Mouse (Mus musculus) urinary bladder, postnatal 10 days (tissue): ENCODE results near the gene B4galt1.

ENCODE experiments used
- DNase-seq: peaks from one replicate; pipeline ENCODE4 v3.0.0; 2022; ENCODE audit warnings: low spot score

B4galt1 gene

GRCm38 (mm10) chr4:40840448-40840847 is 13.4 kb downstream of the B4galt1 start:
- DNase-seq, result no peak

GRCm38 (mm10) chr4:40839251-40839650 is 14.6 kb downstream of the B4galt1 start:
- DNase-seq, result no peak

GRCm38 (mm10) chr4:40837451-40838285 is 16.1 kb downstream of the B4galt1 start:
- DNase-seq, result no peak

GRCm38 (mm10) chr4:40837008-40837407 is 16.8 kb downstream of the B4galt1 start:
- DNase-seq, result no peak

DNA sequence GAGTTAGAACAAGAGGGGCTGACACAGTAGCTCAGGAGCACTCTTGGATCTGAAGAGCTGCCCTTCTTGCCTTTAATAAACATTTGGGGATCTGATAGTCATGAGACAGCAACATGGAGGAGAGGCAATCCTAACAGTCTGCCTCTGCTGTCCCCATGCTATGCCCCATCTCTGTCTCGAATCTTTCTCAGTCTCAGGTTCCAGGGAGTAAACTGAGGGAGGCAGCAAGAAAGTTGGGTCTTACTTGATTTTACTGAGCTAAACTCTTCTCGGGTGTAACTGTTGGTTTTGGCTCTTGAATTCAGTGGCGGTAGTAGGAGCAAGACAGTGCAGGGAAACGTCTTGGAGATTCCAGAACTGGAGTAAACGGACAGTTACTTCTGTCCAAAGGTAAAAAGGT is 18.9 kb downstream of the B4galt1 start:
- no peak for DNase-seq

DNA sequence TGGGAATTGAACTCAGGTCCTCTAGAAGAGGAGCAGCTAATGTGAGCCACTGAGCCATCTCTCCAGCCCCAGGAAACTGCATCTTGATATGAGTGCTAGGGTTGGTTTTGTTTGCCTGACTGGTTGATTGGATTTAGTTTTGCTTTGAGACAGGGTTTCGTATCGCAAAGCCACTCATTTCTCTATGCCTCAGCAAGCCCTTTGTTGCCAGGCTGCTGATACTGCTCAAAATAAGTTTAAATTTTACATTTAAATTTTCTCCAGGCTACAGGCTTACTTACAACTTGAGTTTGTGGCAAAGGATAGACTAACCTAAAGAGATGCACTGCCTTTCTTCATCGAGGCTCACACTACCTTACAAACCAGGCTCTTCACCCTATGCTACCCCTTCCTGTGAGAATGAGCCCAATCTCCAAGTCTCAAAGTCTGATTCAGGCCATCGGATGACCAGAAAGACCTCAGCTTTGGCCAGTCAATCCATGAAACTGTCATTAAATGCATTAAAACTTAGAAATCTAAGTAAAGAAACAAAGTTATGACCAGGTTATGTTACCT is 19.5 kb downstream of the B4galt1 start:
- no peak for DNase-seq

DNA sequence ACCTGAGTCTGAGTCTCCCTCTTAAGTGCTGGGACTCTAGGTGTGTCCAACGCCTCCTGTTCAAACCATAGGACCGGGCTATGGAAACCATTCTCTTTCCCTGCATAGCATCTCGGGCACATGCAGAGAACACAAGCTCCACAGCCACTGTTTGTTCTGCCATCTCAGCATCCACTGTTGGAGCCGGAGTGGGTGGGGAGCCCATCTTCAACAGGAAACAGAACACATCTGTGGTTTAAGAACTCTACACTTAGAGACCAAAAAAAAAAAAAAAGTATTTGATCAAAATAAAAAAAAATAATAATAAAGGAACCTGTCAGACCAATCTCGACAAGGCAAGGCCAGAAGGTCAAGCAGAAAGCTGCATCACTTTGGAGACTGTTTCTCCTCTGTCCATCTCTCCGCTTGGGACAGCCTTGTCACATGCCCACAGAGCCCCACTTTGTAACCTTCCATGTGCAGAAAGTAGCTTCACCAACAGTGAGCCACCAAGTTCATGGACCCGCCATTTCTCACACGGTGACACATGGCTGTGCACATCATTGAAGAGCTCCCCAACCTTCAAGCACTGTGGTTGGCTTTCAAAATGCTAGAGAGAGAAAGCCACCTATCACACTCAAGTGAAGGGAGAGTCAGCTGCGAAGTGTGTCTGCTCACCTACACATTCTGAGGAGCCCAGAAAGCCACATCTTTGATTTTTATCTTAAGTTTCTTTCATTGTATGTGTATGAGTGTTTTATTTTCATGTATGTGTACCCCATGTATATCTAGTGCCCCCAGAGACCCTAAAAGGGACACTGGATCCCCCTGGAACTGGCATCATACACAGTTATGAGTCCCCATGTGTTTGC is 20.2 kb downstream of the B4galt1 start:
- DNase-seq, result no peak

- DNase-seq, result no peak
Measured at GRCm38 (mm10) chr4:40830530-40830929, 23.3 kb downstream of the B4galt1 start.

DNA sequence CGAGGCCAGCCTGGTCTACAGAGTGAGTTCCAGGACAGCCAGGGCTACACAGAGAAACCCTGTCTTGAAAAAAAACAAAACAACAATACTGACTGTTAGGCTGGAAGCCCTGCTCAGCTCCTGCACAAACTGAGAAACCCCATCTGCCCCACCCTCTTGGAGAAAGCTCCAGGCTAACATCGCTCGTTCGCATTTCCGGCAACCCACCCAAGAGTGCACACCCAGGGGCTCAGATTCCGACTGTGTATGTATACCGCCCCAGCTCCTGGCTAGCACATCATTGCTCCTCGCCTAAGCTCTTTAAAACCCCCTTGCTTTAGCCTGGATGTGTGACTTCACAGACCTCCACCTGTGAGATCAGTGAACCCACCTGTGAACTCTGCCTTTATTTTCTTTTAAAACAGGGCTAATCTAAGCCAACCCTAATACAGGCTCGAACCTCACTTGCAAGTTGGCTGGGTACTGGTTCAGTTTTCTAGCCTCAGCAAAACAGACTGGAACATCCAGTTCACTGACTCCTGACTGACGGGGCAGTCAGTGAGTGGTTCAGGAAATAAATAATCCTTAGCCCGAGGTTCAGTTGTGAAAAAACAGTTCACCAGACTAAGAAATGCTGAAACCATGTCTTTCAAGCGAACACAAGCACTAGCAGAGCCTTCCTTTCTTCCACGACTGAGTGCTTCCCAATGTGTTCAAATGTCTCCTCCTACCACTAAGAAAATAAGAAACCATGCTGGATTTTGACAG is 24.0 kb downstream of the B4galt1 start:
- no peak for DNase-seq

DNA sequence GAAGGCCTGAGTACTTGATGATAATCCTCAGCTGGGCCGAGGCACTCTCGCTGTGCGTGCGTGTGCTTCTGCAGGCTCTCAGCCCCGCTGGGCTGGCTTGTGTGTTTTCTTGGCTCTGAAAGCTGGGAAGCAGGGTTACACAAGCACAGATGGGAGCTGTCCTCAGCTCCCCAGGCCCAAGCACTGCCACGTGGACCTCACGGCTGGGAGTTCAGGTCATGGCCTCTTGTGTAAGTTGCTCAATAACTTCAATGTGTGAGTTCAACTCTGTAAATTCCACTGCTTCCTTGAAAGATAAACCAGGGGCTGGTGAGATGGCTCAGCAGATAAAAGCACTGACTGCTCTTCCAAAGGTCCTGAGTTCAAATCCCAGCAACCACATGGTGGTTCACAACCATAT is 24.9 kb downstream of the B4galt1 start:
- DNase-seq, result no peak

DNA sequence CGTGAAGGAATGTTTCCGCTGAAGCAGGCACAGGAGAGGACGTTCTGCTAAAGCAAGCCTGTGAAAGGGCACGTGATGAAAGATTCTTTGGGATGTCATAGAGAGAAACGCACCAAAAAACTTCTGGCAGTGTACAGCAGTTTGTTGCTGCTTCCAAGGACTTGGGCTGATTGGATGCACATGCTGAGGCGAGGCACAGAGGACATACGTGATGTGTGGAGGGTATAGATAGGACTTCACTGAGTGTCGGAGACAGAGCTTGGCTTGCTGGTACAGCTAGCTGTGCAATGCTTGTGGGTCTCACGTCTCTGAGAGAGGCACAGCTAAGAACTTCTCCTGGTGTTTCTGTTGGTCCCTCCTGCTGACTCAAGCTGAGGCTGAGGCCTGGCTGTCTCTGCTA is 25.9 kb downstream of the B4galt1 start:
- DNase-seq, result no peak

GRCm38 (mm10) chr4:40826810-40827209 is 27.0 kb downstream of the B4galt1 start:
- DNase-seq, result no peak

DNA sequence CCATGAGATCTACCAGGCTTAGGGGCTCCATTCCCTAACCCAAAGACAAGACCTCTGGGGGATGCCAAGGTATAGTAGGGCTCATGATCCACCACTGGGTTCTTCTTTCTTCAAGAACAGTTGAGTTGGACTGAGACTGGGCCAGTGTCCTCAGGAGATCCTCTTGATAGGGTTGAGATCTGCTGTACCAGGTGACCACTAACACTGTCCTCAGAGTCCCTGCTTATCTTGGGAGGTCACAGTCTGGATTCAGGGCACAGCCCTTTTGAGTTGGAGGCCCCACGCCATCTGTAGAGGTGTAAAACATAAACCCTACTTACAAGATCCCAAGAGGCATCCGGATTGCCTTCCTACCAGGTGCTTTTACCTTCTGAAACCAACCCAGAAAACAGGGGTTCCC is 27.8 kb downstream of the B4galt1 start:
- DNase-seq, result no peak

DNA sequence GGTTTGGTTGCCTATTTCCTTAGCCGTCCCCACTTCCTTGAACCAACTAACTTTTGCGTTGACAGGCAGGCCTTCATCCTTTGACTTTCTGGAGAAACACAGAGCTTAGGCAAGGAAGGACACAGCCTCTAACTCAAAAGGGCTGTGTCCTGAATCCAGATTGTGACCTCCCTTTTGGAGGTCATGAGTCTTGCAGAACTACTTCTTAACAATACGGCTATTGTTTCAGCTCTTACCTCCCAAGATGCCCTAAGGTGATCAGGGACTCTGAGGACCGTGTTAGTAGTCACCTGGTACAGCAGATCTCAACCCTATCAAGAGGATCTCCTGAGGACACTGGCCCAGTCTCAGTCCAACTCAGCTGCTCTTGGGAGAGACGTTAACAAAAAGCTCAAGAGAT is 28.7 kb downstream of the B4galt1 start:
- no peak for DNase-seq

DNA sequence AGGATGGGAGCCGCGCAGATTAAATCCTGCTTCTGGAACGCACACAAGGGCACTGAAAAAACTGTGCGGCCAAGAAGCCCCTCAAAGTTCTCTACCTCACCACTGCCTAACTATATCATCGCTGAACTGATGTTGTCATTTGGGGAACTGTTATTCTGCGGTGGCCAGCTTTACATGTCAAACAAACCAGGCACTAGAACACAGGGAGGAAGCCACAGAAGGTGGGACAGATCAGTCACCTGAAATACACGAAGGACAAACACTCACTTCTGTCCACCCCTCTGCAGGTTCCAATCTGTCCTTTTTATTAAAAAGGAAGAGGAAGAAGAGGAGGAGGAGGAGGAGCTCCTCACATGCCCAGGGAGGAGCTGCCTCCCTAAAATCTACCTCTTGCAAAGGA is 29.3 kb downstream of the B4galt1 start:
- DNase-seq, result no peak

DNA sequence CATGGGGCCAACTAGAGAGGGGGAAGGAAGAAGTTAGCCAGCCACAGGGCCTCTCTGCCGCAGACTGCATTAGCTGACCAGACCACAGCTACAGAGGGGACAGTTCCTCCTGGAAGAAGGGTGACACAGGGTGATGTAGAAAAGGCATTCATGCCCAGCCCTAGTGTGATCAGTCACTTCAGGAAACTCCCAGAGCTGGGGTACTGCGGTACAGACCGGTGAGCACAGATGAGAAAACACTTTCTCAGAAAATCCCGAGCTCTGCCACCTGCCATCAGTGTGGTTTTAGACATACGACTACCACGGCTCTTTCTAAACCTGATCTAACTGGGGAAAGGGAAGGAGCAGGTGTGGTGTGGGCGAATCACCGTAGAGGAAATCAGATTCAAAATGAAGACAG is 30.1 kb downstream of the B4galt1 start:
- DNase-seq, result no peak

GRCm38 (mm10) chr4:40823151-40823550 is 30.7 kb downstream of the B4galt1 start:
- no peak for DNase-seq

DNA sequence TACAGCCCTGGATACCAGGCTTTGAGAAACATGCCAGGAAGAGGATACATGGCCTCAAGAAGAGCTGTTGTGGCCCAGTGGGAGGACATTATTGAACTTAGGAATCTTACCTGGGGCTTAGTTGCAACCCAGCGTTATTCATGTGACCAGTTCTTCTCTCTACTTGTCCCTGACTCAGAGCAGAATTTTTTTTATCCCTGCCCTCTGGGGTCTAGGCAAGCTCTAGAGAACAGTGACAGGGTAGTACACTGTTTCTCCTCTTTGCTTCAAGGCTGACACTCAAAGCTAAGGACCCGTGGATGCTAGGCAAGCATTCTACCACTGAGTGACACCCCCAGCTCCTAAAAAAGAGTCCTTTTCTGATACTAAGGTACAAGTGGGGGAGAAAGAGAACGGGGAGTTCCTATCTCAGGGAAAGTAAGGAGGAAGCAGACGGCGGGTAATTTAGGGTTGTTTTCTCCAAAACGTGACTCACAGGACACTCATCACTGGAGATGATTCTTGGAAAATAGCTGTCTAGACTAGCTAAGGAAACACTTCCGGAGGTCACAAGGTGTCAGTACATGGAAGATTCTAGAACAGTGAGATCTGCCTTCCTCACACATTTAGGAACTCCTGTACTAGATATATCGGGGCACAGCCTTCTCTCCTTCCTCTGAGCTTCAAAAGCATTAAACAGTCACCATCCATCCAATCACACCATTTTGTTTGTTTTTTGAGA is 32.3 kb downstream of the B4galt1 start:
- DNase-seq, result no peak

- DNase-seq, result no peak
Measured at GRCm38 (mm10) chr4:40820903-40821302, 32.9 kb downstream of the B4galt1 start.

DNA sequence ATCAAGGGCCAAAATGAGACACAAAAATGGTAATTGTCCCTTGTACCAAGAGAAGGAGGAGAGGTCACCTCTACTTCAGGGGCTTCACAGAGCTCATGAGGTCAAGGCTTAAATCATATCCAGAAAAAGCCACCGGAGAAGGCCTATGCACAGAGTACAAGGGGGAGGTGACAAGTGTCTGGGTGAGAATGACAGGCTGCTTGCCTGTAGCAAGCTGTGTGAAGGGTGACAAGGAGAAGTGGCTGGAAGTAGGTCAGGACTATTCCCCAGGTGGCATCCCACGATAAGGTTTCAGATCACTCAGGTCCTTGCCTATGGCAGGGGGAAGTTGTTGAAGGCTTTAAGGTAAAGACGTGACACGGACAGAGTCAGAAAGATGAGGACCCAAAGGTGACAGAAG is 33.8 kb downstream of the B4galt1 start:
- no peak for DNase-seq

DNA sequence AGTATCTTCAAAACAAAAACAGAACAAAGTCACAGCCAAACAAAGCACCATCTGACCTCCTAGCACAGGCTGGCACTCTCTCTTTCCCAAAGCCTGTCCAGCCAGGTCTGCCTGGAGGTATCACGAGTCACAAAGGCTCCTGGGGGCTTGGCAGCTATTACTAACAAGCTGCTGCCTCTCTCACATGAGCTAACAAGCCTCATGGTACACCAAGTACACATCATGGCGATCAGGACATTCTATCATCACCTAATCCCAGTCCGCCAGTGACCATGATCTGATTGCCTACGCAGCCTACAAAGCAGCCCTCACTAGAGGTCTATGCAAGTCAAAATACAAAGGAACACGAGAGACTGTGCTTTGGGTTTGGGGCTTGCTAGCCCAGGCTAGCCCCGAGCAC is 34.7 kb downstream of the B4galt1 start:
- no peak for DNase-seq

GRCm38 (mm10) chr4:40818421-40818820 is 35.4 kb downstream of the B4galt1 start:
- no peak for DNase-seq
